Mouse (Mus musculus) hindbrain, embryonic 15.5 days (tissue): ENCODE results near the gene Msmo1. TPM values are rescaled to one million over a fixed set of nuclear protein-coding genes. Genes with fewer than 3 reads are reported as not detected.

Experiments
- ATAC-seq: fragments of 200-750 bp; cut with Nextera tagmentation; 2 replicates; pipeline ENCODE4 v1.8.0; 2017; ENCODE audit warnings: low read depth, moderate number of reproducible peaks, moderate TSS enrichment; ENCODE audit not compliant: low FRiP score
- H3K27ac ChIP-seq: fragments of 300-500 bp; sonication (generic); replicated peaks from 2 replicates; pipeline ENCODE4 v1.5.1; 2015; ENCODE audit warnings: mild to moderate bottlenecking, inconsistent platforms
- H3K27me3 ChIP-seq: fragments of 300-500 bp; sonication (generic); 2 replicates; pipeline ENCODE4 v1.6.1; 2015; ENCODE audit warnings: control low read depth, inconsistent platforms
- H3K36me3 ChIP-seq: fragments of 300-500 bp; sonication (generic); 2 replicates; pipeline ENCODE4 v1.6.1; 2015; ENCODE audit warnings: control low read depth, inconsistent platforms
- H3K4me1 ChIP-seq: fragments of 300-500 bp; sonication (generic); replicated peaks from 2 replicates; pipeline ENCODE4 v1.6.1; 2015; ENCODE audit warnings: control low read depth, inconsistent platforms
- H3K4me2 ChIP-seq: fragments of 300-500 bp; sonication (generic); 2 replicates; pipeline ENCODE4 v1.6.1; 2015; ENCODE audit warnings: moderate library complexity, mild to moderate bottlenecking, inconsistent platforms
- H3K4me3 ChIP-seq: fragments of 300-500 bp; sonication (generic); 2 replicates; pipeline ENCODE4 v1.5.1; 2015; ENCODE audit warnings: mild to moderate bottlenecking, inconsistent platforms
- H3K9ac ChIP-seq: fragments of 300-500 bp; sonication (generic); 2 replicates; pipeline ENCODE4 v1.6.1; 2015; ENCODE audit warnings: inconsistent platforms
- H3K9me3 ChIP-seq: fragments of 300-500 bp; sonication (generic); 2 replicates; pipeline ENCODE4 v1.6.1; 2016; ENCODE audit warnings: control low read depth, inconsistent platforms
- WGBS: fragments of 180-500 bp; shearing (Covaris S2); methylation state at CpG from one replicate; pipeline ENCODE4 v1.1.7; 2015; 5-methylcytosine and 5-hydroxymethylcytosine counted together
- polyA plus RNA-seq: library from polyadenylated mRNA; unstranded; fragments of >200 nt; fragmentation: Nextera tagmentation; extraction: Ambion mirVana; gene quantifications from 2 replicates; pipeline ENCODE4 v1.2.1, GENCODE M21; 2015

Gene Msmo1
- polyA plus RNA-seq, 1 experiment from 2014 or later = 158 TPM

GRCm38 (mm10) chr8:64746215-64747058 is 12.8 kb upstream of the Msmo1 start:
- Histone ChIP-seq H3K27me3 (no peaks in the 10 kb centered on the region), H3K27ac (no peak overlapping the region), H3K9ac (no peak overlapping the region), H3K4me3 (no peak overlapping the region), H3K4me2 (no peak overlapping the region), H3K9me3 (no peaks in the 10 kb centered on the region), H3K4me1 (no peaks in the 10 kb centered on the region), H3K36me3 (peaks cover 25% of the 10 kb centered on the region)
- WGBS = 93% methylated on average over 10 of the region's 10 CpGs
- ATAC-seq = no peak

- H3K4me3 ChIP-seq = no peak overlapping the region
- H3K27ac ChIP-seq = no peak overlapping the region
- no peaks in the 10 kb centered on the region for H3K4me1 ChIP-seq
- no peak overlapping the region for H3K9ac ChIP-seq
- H3K27me3 ChIP-seq = no peaks in the 10 kb centered on the region
- ATAC-seq = no peak
- H3K9me3 ChIP-seq = no peaks in the 10 kb centered on the region
- no peak overlapping the region for H3K4me2 ChIP-seq
- 95% methylated on average over 13 of the region's 13 CpGs for WGBS
- peaks cover 6% of the 10 kb centered on the region; the same call in 1 of the 2 replicates for H3K36me3 ChIP-seq
Observed at GRCm38 (mm10) chr8:64740547-64741211, 7.1 kb upstream of the Msmo1 start.

- H3K4me2 ChIP-seq = no peak overlapping the region
- H3K4me1 ChIP-seq = 0 out of 2 replicates have a peak, but pooled peaks cover 5% of the 10 kb centered on the region
- no peak for ATAC-seq
- no peak overlapping the region for H3K27ac ChIP-seq
- H3K4me3 ChIP-seq = no peak overlapping the region
- H3K9ac ChIP-seq = no peak overlapping the region
- no peaks in the 10 kb centered on the region for H3K27me3 ChIP-seq
- H3K9me3 ChIP-seq = no peaks in the 10 kb centered on the region
- peaks cover 6% of the 10 kb centered on the region; the same call in 1 of the 2 replicates for H3K36me3 ChIP-seq
- WGBS = 63% methylated on average over 1 of the region's 1 CpGs
Observed at GRCm38 (mm10) chr8:64738916-64739315, 5.3 kb upstream of the Msmo1 start.

- Histone ChIP-seq H3K9me3 (no peaks in the 10 kb centered on the region), H3K4me2 (no peak overlapping the region), H3K36me3 (peaks cover 6% of the 10 kb centered on the region; the same call in 1 of the 2 replicates), H3K9ac (no peak overlapping the region), H3K27ac (no peak overlapping the region), H3K27me3 (no peaks in the 10 kb centered on the region), H3K4me1 (peaks cover 13% of the 10 kb centered on the region), H3K4me3 (no peak overlapping the region)
- ATAC-seq = no peak
- WGBS = 95% methylated on average over 3 of the region's 3 CpGs
Observed at GRCm38 (mm10) chr8:64736767-64737323, 3.3 kb upstream of the Msmo1 start.

DNA sequence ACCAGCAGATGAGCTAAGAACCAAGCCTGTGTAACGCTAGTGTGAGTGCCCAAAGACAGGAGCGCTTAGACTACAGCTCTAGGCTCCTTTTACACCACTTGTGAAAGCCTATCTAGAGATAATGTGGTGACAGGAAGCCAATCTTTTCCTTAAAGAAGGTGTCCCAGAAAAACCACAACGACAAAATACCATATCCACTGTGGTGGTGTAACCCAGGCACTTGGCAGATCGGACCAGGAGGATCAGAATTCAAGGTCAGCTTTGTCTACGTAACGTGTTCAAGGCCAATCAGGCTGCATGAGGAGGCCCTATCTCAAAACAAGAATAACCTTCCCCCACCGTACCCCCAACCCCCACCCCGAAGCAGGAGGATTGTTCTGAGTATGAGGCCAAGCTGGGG is 1.6 kb upstream of the Msmo1 start:
- Histone ChIP-seq H3K27me3 (no peaks in the 10 kb centered on the region), H3K36me3 (peaks cover 7% of the 10 kb centered on the region), H3K27ac (peak overlapping the region; percentile 38; the same call in 1 of the 2 replicates), H3K9me3 (no peaks in the 10 kb centered on the region), H3K9ac (no peak overlapping the region), H3K4me2 (no peak overlapping the region), H3K4me3 (no peak overlapping the region), H3K4me1 (peaks cover 30% of the 10 kb centered on the region)
- ATAC-seq = no peak
- WGBS = 91% methylated on average over 8 of the region's 8 CpGs

- H3K36me3 ChIP-seq = peaks cover 15% of the 10 kb centered on the region
- H3K9me3 ChIP-seq = no peaks in the 10 kb centered on the region
- H3K4me2 ChIP-seq = peak overlapping the region; percentile 72
- no peaks in the 10 kb centered on the region for H3K27me3 ChIP-seq
- peaks cover 55% of the 10 kb centered on the region for H3K4me1 ChIP-seq
- H3K9ac ChIP-seq = peak overlapping the region; percentile 76
- H3K4me3 ChIP-seq = peak overlapping the region; percentile 88
- H3K27ac ChIP-seq = peak overlapping the region; percentile 97
- 9% methylated on average over 9 of the region's 9 CpGs for WGBS
- ATAC-seq = no peak
Observed at GRCm38 (mm10) chr8:64732596-64732995, 996 bp downstream of the Msmo1 start.

DNA sequence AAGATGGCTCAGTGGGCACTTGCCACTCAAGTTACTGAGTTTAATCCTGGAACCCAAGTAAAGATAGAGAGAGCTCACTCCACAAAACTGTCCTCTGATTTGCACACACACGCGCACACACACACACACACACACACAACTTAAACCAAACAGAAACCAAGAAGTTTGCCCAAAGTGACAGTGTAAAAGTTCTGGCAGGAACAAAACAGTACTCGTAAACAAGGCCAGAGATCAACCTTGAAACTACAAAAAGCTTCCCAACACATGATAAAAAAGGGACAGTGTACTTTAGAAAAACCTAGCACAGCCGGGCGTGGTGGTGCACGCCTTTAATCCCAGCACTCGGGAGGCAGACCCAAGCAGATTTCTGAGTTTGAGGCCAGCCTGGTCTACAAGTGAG is 5.4 kb downstream of the Msmo1 start:
- Histone ChIP-seq H3K4me1 (peaks cover 54% of the 10 kb centered on the region), H3K36me3 (peaks cover 47% of the 10 kb centered on the region), H3K4me3 (no peak overlapping the region), H3K4me2 (no peak overlapping the region), H3K9ac (no peak overlapping the region), H3K27ac (no peak overlapping the region), H3K9me3 (no peaks in the 10 kb centered on the region), H3K27me3 (no peaks in the 10 kb centered on the region)
- 87% methylated on average over 7 of the region's 7 CpGs for WGBS
- no peak for ATAC-seq

DNA sequence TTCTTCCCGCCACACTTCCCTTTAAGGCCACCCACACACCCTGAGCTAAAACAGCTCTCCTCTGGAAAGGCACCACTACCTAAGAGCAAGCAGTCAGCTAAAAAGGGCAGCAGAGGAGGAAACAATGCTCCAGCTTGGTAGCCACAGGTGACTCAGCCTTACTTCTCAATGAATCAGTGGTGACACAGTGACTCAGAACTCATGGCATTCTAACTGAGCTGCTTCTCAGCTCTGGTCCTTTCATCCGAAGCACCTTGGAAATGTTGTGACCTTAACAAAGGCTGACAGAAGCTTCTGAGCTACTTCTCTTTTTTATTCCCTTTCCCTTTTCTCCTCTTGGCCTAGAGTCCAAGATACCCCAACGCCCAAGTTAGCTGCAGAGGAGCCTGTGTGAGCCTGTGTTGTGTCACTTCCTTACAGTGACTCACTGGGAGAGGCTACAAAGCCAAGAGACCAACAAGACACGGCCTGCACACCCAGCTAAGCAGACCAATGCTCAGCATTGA is 7.3 kb downstream of the Msmo1 start:
- Histone ChIP-seq H3K27me3 (no peaks in the 10 kb centered on the region), H3K36me3 (peaks cover 59% of the 10 kb centered on the region), H3K27ac (no peak overlapping the region), H3K4me1 (peaks cover 40% of the 10 kb centered on the region), H3K9ac (no peak overlapping the region), H3K4me3 (no peak overlapping the region), H3K9me3 (no peaks in the 10 kb centered on the region), H3K4me2 (no peak overlapping the region)
- 86% methylated on average over 4 of the region's 4 CpGs for WGBS
- no peak for ATAC-seq

DNA sequence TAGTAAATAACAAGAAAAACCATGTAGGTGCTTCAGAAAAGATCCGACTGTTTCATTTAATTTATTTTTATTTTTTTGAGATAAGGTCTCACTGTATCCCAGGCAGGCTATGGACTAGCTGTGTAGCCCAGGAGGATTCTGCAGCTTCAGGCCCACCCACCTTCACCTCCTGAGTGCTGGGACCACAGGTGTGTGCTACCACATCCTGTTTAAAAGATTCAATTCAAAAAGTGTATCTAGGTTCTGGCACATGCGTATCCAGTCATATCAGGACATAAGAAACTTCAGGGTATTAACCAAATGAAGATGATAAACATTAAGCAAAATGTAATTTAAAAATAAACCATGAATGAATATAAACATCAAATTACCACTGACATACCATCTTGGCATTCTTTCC is 10.4 kb downstream of the Msmo1 start:
- H3K9me3 ChIP-seq = no peaks in the 10 kb centered on the region
- 96% methylated on average over 2 of the region's 2 CpGs for WGBS
- no peaks in the 10 kb centered on the region for H3K27me3 ChIP-seq
- H3K4me1 ChIP-seq = peaks cover 11% of the 10 kb centered on the region; the same call in 1 of the 2 replicates
- no peak overlapping the region for H3K27ac ChIP-seq
- no peak overlapping the region for H3K9ac ChIP-seq
- no peak overlapping the region for H3K4me2 ChIP-seq
- H3K4me3 ChIP-seq = no peak overlapping the region
- no peak for ATAC-seq
- peaks cover 75% of the 10 kb centered on the region for H3K36me3 ChIP-seq

DNA sequence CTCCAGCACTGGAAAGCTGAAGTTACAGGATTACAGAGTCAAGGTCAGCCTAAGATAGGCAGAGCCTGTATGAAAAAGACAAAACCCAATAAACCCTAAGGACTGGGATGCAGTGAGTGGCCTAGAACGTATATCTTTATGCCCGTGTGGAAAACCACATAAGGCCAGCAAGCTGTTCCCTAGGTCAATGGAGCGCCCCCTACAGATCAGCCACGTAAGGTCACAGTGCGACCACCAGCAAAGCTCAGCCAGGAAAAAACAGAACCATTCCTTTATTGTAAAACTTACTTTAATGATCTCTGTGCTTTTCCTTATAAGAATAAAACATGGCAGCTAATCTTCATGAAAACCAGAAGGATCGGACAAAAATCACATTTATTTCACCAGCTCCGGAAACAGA is 15.7 kb downstream of the Msmo1 start:
- no peaks in the 10 kb centered on the region for H3K4me1 ChIP-seq
- no peak overlapping the region for H3K4me2 ChIP-seq
- H3K9ac ChIP-seq = no peak overlapping the region
- no peaks in the 10 kb centered on the region for H3K27me3 ChIP-seq
- H3K27ac ChIP-seq = no peak overlapping the region
- no peak for ATAC-seq
- H3K4me3 ChIP-seq = no peak overlapping the region
- WGBS = 85% methylated on average over 7 of the region's 7 CpGs
- peaks cover 68% of the 10 kb centered on the region for H3K36me3 ChIP-seq
- no peaks in the 10 kb centered on the region for H3K9me3 ChIP-seq

GRCm38 (mm10) chr8:64712499-64712898 is 21.1 kb downstream of the Msmo1 start:
- no peak overlapping the region for H3K9ac ChIP-seq
- no peaks in the 10 kb centered on the region for H3K27me3 ChIP-seq
- H3K4me3 ChIP-seq = no peak overlapping the region
- peaks cover 22% of the 10 kb centered on the region for H3K36me3 ChIP-seq
- WGBS = 88% methylated on average over 7 of the region's 7 CpGs
- no peaks in the 10 kb centered on the region for H3K9me3 ChIP-seq
- no peak overlapping the region for H3K27ac ChIP-seq
- H3K4me1 ChIP-seq = no peaks in the 10 kb centered on the region
- no peak for ATAC-seq
- no peak overlapping the region for H3K4me2 ChIP-seq

DNA sequence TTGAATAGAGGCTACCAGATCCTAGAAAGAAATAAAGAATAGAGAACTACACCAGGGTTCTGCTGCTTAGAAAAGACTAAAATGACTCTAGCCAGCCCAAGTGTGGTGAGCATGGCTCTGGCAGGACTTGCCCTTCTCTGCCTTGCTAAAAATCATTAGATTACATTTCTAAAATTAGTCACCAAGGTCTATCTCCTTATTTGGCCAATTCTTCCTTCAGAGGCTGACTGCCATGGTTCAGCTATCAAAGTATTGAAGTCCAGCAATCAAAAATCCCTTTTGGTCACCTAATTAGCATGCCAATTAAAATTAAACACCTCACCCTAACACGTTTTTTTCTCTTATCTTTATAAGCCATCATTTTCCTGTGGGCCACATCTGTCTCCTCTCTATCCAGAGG is 22.0 kb downstream of the Msmo1 start:
- Histone ChIP-seq H3K27ac (no peak overlapping the region), H3K9ac (no peak overlapping the region), H3K36me3 (peaks cover 12% of the 10 kb centered on the region), H3K9me3 (no peaks in the 10 kb centered on the region), H3K27me3 (no peaks in the 10 kb centered on the region), H3K4me1 (no peaks in the 10 kb centered on the region), H3K4me3 (no peak overlapping the region), H3K4me2 (no peak overlapping the region)
- no peak for ATAC-seq
- 43% methylated on average over 1 of the region's 1 CpGs for WGBS
